Mouse (Mus musculus) ES-E14 (cell line): ENCODE measurements around the gene Sncb.

Source experiments
- HCFC1 ChIP-seq: IDR thresholded peaks from 2 replicates; pipeline ENCODE4 v1.6.1; 2012; ENCODE audit warnings: low read length, inconsistent platforms, borderline replicate concordance; ENCODE audit not compliant: insufficient read depth
- MAFK ChIP-seq: IDR thresholded peaks from 2 replicates; pipeline ENCODE4 v1.6.1; 2014; ENCODE audit warnings: mild to moderate bottlenecking, low read depth, low read length, inconsistent platforms; ENCODE audit not compliant: insufficient read depth
- ZC3H11A ChIP-seq: IDR thresholded peaks from 2 replicates; pipeline ENCODE4 v1.6.1; 2012; ENCODE audit warnings: low read depth, mild to moderate bottlenecking, inconsistent platforms, low read length, borderline replicate concordance
- ZNF384 ChIP-seq: IDR thresholded peaks from 2 replicates; pipeline ENCODE4 v1.6.1; 2012; ENCODE audit warnings: low read depth, low read length, inconsistent platforms

DNA sequence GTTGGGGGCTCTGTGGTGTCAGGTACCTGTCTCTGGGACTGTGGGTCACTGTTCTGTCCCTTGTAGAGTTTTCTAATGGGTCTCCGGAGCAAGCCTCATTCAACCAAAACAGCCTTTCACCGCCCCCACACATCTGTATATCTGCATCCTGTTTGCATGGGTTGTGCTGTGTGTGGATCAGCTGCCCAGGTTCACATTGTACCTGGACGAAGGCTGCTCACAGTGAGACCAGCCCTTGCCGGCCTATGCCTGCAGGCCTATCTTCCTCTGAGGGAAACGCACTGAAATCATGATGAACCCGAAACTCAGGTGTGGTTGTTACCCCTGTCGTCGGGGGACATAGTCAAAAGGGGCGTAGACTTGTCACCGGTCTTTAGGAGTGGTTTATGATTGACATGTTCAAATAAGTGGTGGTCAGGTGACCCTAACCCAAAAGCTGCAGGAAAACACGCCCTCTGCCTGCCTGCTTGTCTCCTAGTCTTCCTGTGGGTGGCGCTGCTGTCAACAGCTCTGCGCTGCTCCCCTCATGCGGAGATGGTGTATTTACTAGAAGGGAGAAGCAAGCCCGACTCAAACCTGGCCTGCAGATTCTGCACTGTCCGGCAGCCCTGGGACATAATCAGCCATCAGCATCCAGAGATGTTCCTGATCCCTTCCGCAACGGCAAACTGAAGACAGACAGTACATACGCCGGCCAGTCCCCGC is 38.9 kb upstream of the Sncb start:
- peak; percentile 81 for TF ChIP-seq ZC3H11A
- no peak for TF ChIP-seq MAFK
- TF ChIP-seq ZNF384 = no peak
- TF ChIP-seq HCFC1 = no peak
